Mouse (Mus musculus) thymus, adult 2 months (tissue): ENCODE data around the gene Mycbpap. TPM values are rescaled to one million over a fixed set of nuclear protein-coding genes. Genes with fewer than 3 reads are reported as not detected.

ENCODE experiments used
- DNase-seq: peaks from one replicate; pipeline ENCODE4 v3.0.0; 2021
- H3K27ac ChIP-seq: fragments of 200-500 bp; 2 replicates; pipeline ENCODE4 v1.5.1; 2012; ENCODE audit warnings: low read length, control low read depth; ENCODE audit not compliant: control insufficient read depth, insufficient read depth
- H3K27me3 ChIP-seq: fragments of 200-500 bp; 2 replicates; pipeline ENCODE4 v1.6.1; 2012; ENCODE audit warnings: mild to moderate bottlenecking, low read length, moderate library complexity, mixed read lengths; ENCODE audit not compliant: control insufficient read depth, insufficient read depth
- H3K36me3 ChIP-seq: fragments of 200-500 bp; 2 replicates; pipeline ENCODE4 v1.6.1; 2012; ENCODE audit warnings: mild to moderate bottlenecking, low read length, moderate library complexity; ENCODE audit not compliant: control insufficient read depth, insufficient read depth
- H3K4me1 ChIP-seq: fragments of 200-500 bp; replicated peaks from 2 replicates; pipeline ENCODE4 v1.6.1; 2012; ENCODE audit warnings: low read length; ENCODE audit not compliant: control insufficient read depth, insufficient read depth
- H3K4me3 ChIP-seq: fragments of 200-500 bp; 2 replicates; pipeline ENCODE4 v1.5.1; 2012; ENCODE audit warnings: mild to moderate bottlenecking, low read length, control low read depth, moderate library complexity; ENCODE audit not compliant: control insufficient read depth, insufficient read depth
- CTCF ChIP-seq: fragments of 200-500 bp; IDR thresholded peaks from 2 replicates; pipeline ENCODE4 v1.5.1; 2012; ENCODE audit warnings: mild to moderate bottlenecking, control low read depth, low read length, moderate library complexity, borderline replicate concordance; ENCODE audit not compliant: control insufficient read depth, poor library complexity, insufficient read depth; ENCODE audit errors: extremely low read depth
- POLR2A ChIP-seq: fragments of 200-500 bp; IDR thresholded peaks from 2 replicates; pipeline ENCODE4 v1.6.1; 2012; ENCODE audit warnings: mild to moderate bottlenecking, low read length, control low read depth, moderate library complexity; ENCODE audit not compliant: control insufficient read depth, poor library complexity, insufficient read depth; ENCODE audit errors: extremely low read depth
- WGBS: fragments of 180-500 bp; shearing (Covaris S2); methylation state at CpG from one replicate; pipeline ENCODE4 v1.1.7; 2018; 5-methylcytosine and 5-hydroxymethylcytosine counted together
- polyA plus RNA-seq: library from polyadenylated mRNA; depleted of rRNA; stranded (reverse); fragments of >200 nt; gene quantifications from 2 replicates; pipeline ENCODE4 v1.2.3, GENCODE M21; 2012

Mycbpap gene
- polyA plus RNA-seq, 1 experiment = 0.19 TPM

DNA sequence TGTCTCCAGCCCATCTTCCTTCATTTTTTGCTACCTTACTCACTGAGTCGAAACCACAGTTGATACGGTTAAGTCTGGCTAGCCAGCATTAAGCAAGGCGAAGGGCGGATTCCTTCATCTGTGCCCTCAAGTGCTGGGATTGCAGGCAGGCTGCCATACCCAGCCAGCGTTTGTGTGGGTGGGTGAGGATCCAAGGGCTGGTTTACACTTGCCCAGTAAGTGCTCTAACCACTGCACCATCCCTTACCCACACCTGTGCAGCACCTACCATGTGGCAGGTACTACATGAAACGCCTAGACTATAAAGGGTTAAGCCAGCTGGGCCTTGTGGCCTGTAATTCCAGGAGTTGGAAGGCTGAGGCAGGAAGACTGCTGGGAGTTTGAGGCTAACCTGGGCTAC lies 25.7 kb upstream of the Mycbpap start:
- H3K4me1 ChIP-seq = peaks cover 17% of the 10 kb centered on the region
- TF ChIP-seq POLR2A (no peak), CTCF (no peak)
- H3K4me3 ChIP-seq = no peak overlapping the region
- no peak overlapping the region for H3K27ac ChIP-seq
- DNase-seq = no peak
- no peaks in the 10 kb centered on the region for H3K36me3 ChIP-seq
- 93% methylated on average over 6 of the region's 6 CpGs for WGBS
- H3K27me3 ChIP-seq = no peaks in the 10 kb centered on the region

DNA sequence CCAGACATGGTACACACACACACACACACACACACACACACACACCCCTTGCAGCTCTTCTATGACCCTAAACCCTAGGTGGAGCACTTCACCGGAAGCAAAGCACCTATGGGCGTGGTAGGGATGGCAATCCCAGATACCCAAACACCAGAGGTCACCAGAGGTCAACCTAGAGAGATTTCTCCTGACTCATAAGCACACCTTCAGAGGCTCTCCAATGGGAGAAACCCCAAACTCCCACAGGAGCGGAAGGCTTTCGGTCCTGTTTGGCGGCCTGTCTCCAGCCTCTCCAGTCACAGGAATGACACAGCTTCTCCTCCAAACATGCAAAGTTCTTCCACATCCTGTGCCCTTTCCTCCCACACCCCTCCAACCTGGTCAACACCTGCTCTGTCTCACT lies 24.8 kb upstream of the Mycbpap start:
- H3K36me3 ChIP-seq = no peaks in the 10 kb centered on the region
- no peak for TF ChIP-seq POLR2A
- no peak for TF ChIP-seq CTCF
- WGBS = 96% methylated on average over 5 of the region's 5 CpGs
- H3K4me3 ChIP-seq = no peak overlapping the region
- H3K4me1 ChIP-seq = peaks cover 17% of the 10 kb centered on the region
- no peak overlapping the region for H3K27ac ChIP-seq
- no peaks in the 10 kb centered on the region for H3K27me3 ChIP-seq
- DNase-seq = no peak

- no peaks in the 10 kb centered on the region for H3K36me3 ChIP-seq
- 93% methylated on average over 18 of the region's 18 CpGs for WGBS
These were observed 22.9 kb upstream of the Mycbpap start for GRCm38 (mm10) chr11:94544422-94544821.

GRCm38 (mm10) chr11:94543932-94544331 lies 22.4 kb upstream of the Mycbpap start:
- WGBS = 41% methylated on average over 9 of the region's 9 CpGs
- Histone ChIP-seq H3K4me3 (no peak overlapping the region), H3K4me1 (peaks cover 8% of the 10 kb centered on the region), H3K27ac (no peak overlapping the region), H3K27me3 (no peaks in the 10 kb centered on the region), H3K36me3 (no peaks in the 10 kb centered on the region)
- peak; percentile 47 for DNase-seq
- 0 out of 2 replicates have a peak, but pooled peaks have one; percentile 51 for TF ChIP-seq CTCF
- TF ChIP-seq POLR2A = no peak

More at GRCm38 (mm10) chr11:94544422-94544821, 22.9 kb upstream of the Mycbpap start:
- DNase-seq = no peak
- no peaks in the 10 kb centered on the region for H3K27me3 ChIP-seq
- no peak overlapping the region for H3K4me3 ChIP-seq
- TF ChIP-seq POLR2A = no peak
- TF ChIP-seq CTCF = no peak
- H3K4me1 ChIP-seq = peaks cover 9% of the 10 kb centered on the region
- no peak overlapping the region for H3K27ac ChIP-seq

DNA sequence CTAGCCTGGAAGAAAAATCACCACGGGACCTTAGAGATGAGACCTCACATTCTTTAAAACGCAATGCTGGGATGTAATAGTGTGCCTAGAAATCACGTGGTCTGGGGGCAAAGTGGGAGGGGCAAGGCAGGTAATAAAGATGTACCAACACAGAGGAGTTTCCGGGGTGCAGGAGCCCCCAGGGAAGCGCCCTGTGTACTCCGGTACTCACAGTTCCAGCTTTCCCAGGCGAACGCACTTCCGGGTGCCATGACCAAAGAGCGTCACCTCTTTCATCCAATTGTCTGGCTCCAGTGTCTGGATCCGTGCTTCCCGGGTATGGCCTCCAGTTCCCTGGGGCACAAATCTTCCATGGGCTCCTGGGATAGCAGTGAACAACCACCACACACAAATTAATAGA lies 21.8 kb upstream of the Mycbpap start:
- H3K27ac ChIP-seq = no peak overlapping the region
- DNase-seq = no peak
- no peak for TF ChIP-seq CTCF
- no peak for TF ChIP-seq POLR2A
- peaks cover 4% of the 10 kb centered on the region for H3K4me1 ChIP-seq
- H3K36me3 ChIP-seq = no peaks in the 10 kb centered on the region
- no peaks in the 10 kb centered on the region for H3K27me3 ChIP-seq
- 95% methylated on average over 12 of the region's 12 CpGs for WGBS
- H3K4me3 ChIP-seq = no peak overlapping the region

DNA sequence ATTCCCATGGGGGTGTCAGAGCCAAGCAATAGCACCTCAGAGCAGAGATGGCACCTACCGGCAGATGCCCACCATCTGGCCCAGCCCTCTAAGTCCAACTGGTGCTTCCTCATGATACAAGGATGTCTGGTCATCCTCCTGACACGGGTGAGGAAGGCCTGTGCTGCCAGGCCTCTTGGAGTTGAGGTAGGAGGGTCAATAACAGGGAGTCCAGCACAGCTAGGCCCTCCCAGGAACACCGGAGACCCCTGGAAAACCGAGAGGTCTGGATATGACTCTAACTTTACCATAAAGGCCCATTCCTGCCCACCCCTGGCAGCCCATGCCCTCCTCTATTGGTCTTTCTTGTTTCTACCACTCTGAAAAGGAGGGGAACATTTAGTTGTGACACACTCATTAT lies 20.9 kb upstream of the Mycbpap start:
- Histone ChIP-seq H3K4me3 (no peak overlapping the region), H3K4me1 (no peaks in the 10 kb centered on the region), H3K27me3 (no peaks in the 10 kb centered on the region), H3K36me3 (no peaks in the 10 kb centered on the region), H3K27ac (no peak overlapping the region)
- WGBS = 94% methylated on average over 4 of the region's 4 CpGs
- no peak for DNase-seq
- TF ChIP-seq POLR2A (no peak), CTCF (no peak)

DNA sequence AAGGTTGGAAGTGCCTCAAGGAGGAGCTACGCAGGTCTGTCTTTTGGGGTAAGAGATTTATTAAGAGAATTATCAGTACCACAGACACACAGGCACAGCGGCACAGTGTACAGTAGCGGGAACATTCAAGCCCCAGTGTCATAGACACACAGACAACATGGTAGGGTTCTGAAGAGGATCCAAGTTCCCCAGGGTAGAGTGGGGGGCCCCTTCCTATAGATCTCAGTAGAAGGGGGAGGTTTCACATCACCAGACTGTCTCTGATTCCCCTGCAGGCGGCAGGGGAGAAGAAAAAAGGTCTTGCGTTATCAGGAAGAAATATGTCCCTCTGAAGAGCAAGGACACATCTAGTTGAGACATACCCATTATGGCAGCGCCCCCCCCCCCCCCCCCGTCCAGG lies 18.2 kb upstream of the Mycbpap start:
- WGBS = 92% methylated on average over 7 of the region's 7 CpGs
- TF ChIP-seq POLR2A = no peak
- TF ChIP-seq CTCF = no peak

More for the DNA sequence above, 18.2 kb upstream of the Mycbpap start:
- Histone ChIP-seq H3K27me3 (no peaks in the 10 kb centered on the region), H3K4me3 (no peak overlapping the region), H3K27ac (no peak overlapping the region), H3K36me3 (no peaks in the 10 kb centered on the region), H3K4me1 (no peaks in the 10 kb centered on the region)
- no peak for DNase-seq
